In the genomic region with DNA sequence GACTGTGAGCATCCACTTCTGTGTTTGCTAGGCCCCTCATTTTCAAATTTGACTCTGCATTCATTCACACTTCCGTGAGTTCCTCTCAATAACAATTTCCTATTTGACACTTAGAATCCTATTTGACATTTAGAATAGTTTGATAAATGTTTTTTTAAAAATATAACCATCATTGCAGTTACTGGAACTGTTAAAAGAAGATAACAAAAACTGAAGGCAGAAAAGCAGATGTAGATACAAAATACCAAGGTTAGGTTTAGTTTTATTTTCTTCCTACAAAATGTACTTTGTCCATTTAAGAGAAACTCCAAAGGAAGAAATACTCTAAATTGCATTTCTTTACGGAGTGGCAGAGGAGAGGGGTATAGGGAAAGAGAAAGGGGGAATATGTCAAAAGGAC, we compare ENCODE assay signal across 49 mouse cellular contexts. TPM values are rescaled to one million over a fixed set of nuclear protein-coding genes. Genes with fewer than 3 reads are reported as not detected.
"Had no signal": no experiment of that assay in that cellular context is flagged by ENCODE, and none has a peak within 500 bp of the region (broad histone marks: within the 10 kb centered on the region; RNA-seq: fewer than 3 reads in every experiment).

No protein-coding gene starts in this region.

- H3K9ac ChIP-seq: heart, embryonic 12.5 days; heart, embryonic 13.5 days; heart, embryonic 15.5 days; hindbrain, embryonic 12.5 days; hindbrain, embryonic 13.5 days; hindbrain, embryonic 14.5 days; hindbrain, embryonic 15.5 days; intestine, embryonic 15.5 days; kidney, embryonic 15.5 days had no signal

- ATAC-seq: hindbrain, embryonic 16.5 days; hindbrain, postnatal 0 days; inflammation-experienced regulatory T-cells, adult 6 months; intestine, embryonic 15.5 days; intestine, embryonic 16.5 days; intestine, postnatal 0 days had no signal

- H3K9me3 ChIP-seq: heart, embryonic 12.5 days; heart, embryonic 13.5 days; heart, embryonic 15.5 days; hindbrain, embryonic 10.5 days; hindbrain, embryonic 12.5 days; hindbrain, embryonic 13.5 days; hindbrain, embryonic 15.5 days; intestine, embryonic 15.5 days; kidney, embryonic 15.5 days had no signal

- H3K27me3 ChIP-seq: heart, embryonic 12.5 days; heart, embryonic 13.5 days; heart, embryonic 15.5 days; hindbrain, embryonic 12.5 days; hindbrain, embryonic 13.5 days; hindbrain, embryonic 15.5 days; intestine, embryonic 15.5 days; kidney, embryonic 15.5 days had no signal

- H3K4me1 ChIP-seq: heart, embryonic 12.5 days; heart, embryonic 13.5 days; heart, embryonic 15.5 days; hindbrain, embryonic 10.5 days; hindbrain, embryonic 12.5 days; hindbrain, embryonic 13.5 days; hindbrain, embryonic 15.5 days; intestine, embryonic 15.5 days; kidney, embryonic 15.5 days had no signal

- H3K27ac ChIP-seq: heart, embryonic 13.5 days; heart, embryonic 15.5 days; hindbrain, embryonic 10.5 days; hindbrain, embryonic 12.5 days; hindbrain, embryonic 13.5 days; hindbrain, embryonic 14.5 days; hindbrain, embryonic 15.5 days; hindbrain, postnatal 0 days; intestine, embryonic 15.5 days; kidney, embryonic 15.5 days; kidney, postnatal 0 days; layer of hippocampus, adult 2 months; left cerebral cortex, adult 2 months had no signal

- DNase-seq: heart, postnatal 10 days; heart, postnatal 14 days; heart, postnatal 36 days; heart, postnatal 4 days; kidney, adult 11 months; kidney, adult 18-20 months; kidney, adult 2 months; kidney, adult 8-10 months; kidney, adult 9 months; kidney, postnatal 10 days; kidney, postnatal 14 days; kidney, postnatal 25 days; kidney, postnatal 36 days; kidney, postnatal 4 days; layer of hippocampus, adult 9-11 months; layer of hippocampus, postnatal 36 days had no signal

- H3K4me3 ChIP-seq: heart, embryonic 12.5 days; heart, embryonic 13.5 days; heart, embryonic 15.5 days; hindbrain, embryonic 10.5 days; hindbrain, embryonic 12.5 days; hindbrain, embryonic 13.5 days; hindbrain, embryonic 15.5 days; intestine, embryonic 15.5 days; kidney, embryonic 15.5 days; layer of hippocampus, adult 2 months; left cerebral cortex, adult 2 months had no signal

RNA-seq across cellular contexts. Expression of a gene that starts 37.3 kb away (rescaled TPM):
- total RNA-seq: heart, postnatal 10 days; heart, postnatal 14 days; heart, postnatal 25 days; heart, postnatal 36 days; heart, postnatal 4 days; hematopoietic stem cell, adult 5-6 weeks; hindbrain, postnatal 0 days; layer of hippocampus, adult 18-20 months; layer of hippocampus, adult 2 months; layer of hippocampus, adult 8-10 months; layer of hippocampus, postnatal 10 days; layer of hippocampus, postnatal 14 days; layer of hippocampus, postnatal 25 days; layer of hippocampus, postnatal 36 days; left cerebral cortex, adult 18-20 months; left cerebral cortex, adult 2 months; left cerebral cortex, adult 8-10 months had no signal
- polyA plus RNA-seq: heart, embryonic 11.5 days; heart, embryonic 14.5 days; heart, embryonic 15.5 days; heart, embryonic 16.5 days; heart, postnatal 0 days; hindbrain, embryonic 13.5 days; hindbrain, embryonic 14.5 days; hindbrain, embryonic 15.5 days; hindbrain, embryonic 16.5 days; hindbrain, postnatal 0 days; inflammation-experienced regulatory T-cells, adult 6 months; kidney, adult 2 months; kidney, embryonic 14.5 days; kidney, embryonic 15.5 days; kidney, embryonic 16.5 days; kidney, postnatal 0 days had no signal
